Mouse (Mus musculus): ENCODE results near the gene Doxl2.

GRCm38 (mm10) chr6:49011191-49011590 lies 36.4 kb downstream of the Doxl2 start:
- no peak for TF ChIP-seq TAL1 (IDR thresholded peaks at IDR 0.05; ENCODE audit: low read length)
- no peak for TF ChIP-seq GATA1 (IDR thresholded peaks at IDR 0.05; ENCODE audit: low read length)

All from erythroblast, embryonic 14.5 days (primary cell).